Mouse (Mus musculus): ENCODE data around the gene Gm3448. TPM values are rescaled to one million over a fixed set of nuclear protein-coding genes. Genes with fewer than 3 reads are reported as not detected.

Gm3448 gene
- polyA plus RNA-seq, 1 experiment from 2014 or later = 3.7 TPM

Other genes starting within 250 kb of the Gm3448 start
- 6.6 and 7.7 TPM in 2 replicates for gene Wdr27, start 98.4 kb downstream of the Gm3448 start, polyA plus RNA-seq (2015; fragmentation: Nextera tagmentation; extraction: Ambion mirVana)
- gene 1600012H06Rik, start 98.4 kb downstream of the Gm3448 start, polyA plus RNA-seq (2015; fragmentation: Nextera tagmentation; extraction: Ambion mirVana) = 32.7 and 32.8 TPM in 2 replicates
- 33.5 and 36.0 TPM in 2 replicates for gene Phf10, start 80.3 kb downstream of the Gm3448 start, polyA plus RNA-seq (2015; fragmentation: Nextera tagmentation; extraction: Ambion mirVana)
- 9.6 and 11.3 TPM in 2 replicates for gene 9030025P20Rik, start 63.1 kb downstream of the Gm3448 start, polyA plus RNA-seq (2015; fragmentation: Nextera tagmentation; extraction: Ambion mirVana)
- gene Gm3417, start 62.7 kb downstream of the Gm3448 start, polyA plus RNA-seq (2015; fragmentation: Nextera tagmentation; extraction: Ambion mirVana) = not detected in 2 replicates
- 7.4 and 8.8 TPM in 2 replicates for gene Gm3435, start 31.4 kb downstream of the Gm3448 start, polyA plus RNA-seq (2015; fragmentation: Nextera tagmentation; extraction: Ambion mirVana)
- 88.0 and 91.3 TPM in 2 replicates for gene Ermard, start 329 bp downstream of the Gm3448 start, polyA plus RNA-seq (2015; fragmentation: Nextera tagmentation; extraction: Ambion mirVana)
- not detected in 2 replicates for gene Tcte3, start within 50 bp of the Gm3448 start, polyA plus RNA-seq (2015; fragmentation: Nextera tagmentation; extraction: Ambion mirVana)

Data from embryonic facial prominence, embryonic 13.5 days (tissue).